Mouse (Mus musculus) forebrain, embryonic 16.5 days (tissue): ENCODE results near the gene Zbtb2. TPM values are rescaled to one million over a fixed set of nuclear protein-coding genes. Genes with fewer than 3 reads are reported as not detected.

ENCODE experiments used
- ATAC-seq: fragments of 200-750 bp; cut with Nextera tagmentation; 2 replicates; pipeline ENCODE4 v1.8.0; 2017; ENCODE audit warnings: mild to moderate bottlenecking, moderate library complexity
- H3K27ac ChIP-seq: fragments of 300-500 bp; sonication (generic); 2 replicates; pipeline ENCODE4 v1.5.1; 2014; ENCODE audit warnings: low read length, control low read depth
- H3K27me3 ChIP-seq: fragments of 300-500 bp; sonication (generic); replicated peaks from 2 replicates; pipeline ENCODE4 v1.6.1; 2014; ENCODE audit warnings: low read length; ENCODE audit not compliant: control insufficient read depth, insufficient read depth
- H3K36me3 ChIP-seq: fragments of 300-500 bp; sonication (generic); 2 replicates; pipeline ENCODE4 v1.6.1; 2014; ENCODE audit not compliant: control insufficient read depth, insufficient read depth
- H3K4me1 ChIP-seq: fragments of 300-500 bp; sonication (generic); replicated peaks from 2 replicates; pipeline ENCODE4 v1.6.1; 2014; ENCODE audit warnings: low read length; ENCODE audit not compliant: control insufficient read depth, insufficient read depth
- H3K4me2 ChIP-seq: fragments of 300-500 bp; sonication (generic); 2 replicates; pipeline ENCODE4 v1.6.1; 2014; ENCODE audit warnings: mild to moderate bottlenecking, low read length, control low read depth
- H3K4me3 ChIP-seq: fragments of 300-500 bp; sonication (generic); replicated peaks from 2 replicates; pipeline ENCODE4 v1.5.1; 2014; ENCODE audit warnings: mild to moderate bottlenecking, low read length, control low read depth
- H3K9ac ChIP-seq: fragments of 300-500 bp; sonication (generic); replicated peaks from 2 replicates; pipeline ENCODE4 v1.6.1; 2014; ENCODE audit warnings: low read depth, low read length, control low read depth
- H3K9me3 ChIP-seq: fragments of 300-500 bp; sonication (generic); 2 replicates; pipeline ENCODE4 v1.6.1; 2016; ENCODE audit warnings: low read length; ENCODE audit not compliant: control insufficient read depth
- WGBS: fragments of 180-500 bp; shearing (Covaris S2); extraction: QIAGEN DNeasy Blood & Tissue Kit; methylation state at CpG from one replicate; pipeline ENCODE4 v1.1.7; 2014; 5-methylcytosine and 5-hydroxymethylcytosine counted together
- polyA plus RNA-seq: library from polyadenylated mRNA; unstranded; fragments of >200 nt; fragmentation: Nextera tagmentation; extraction: Ambion mirVana; gene quantifications from 2 replicates; pipeline ENCODE4 v1.2.1, GENCODE M21; 2015

Zbtb2 gene
- polyA plus RNA-seq, 1 experiment from 2014 or later = 17.9 TPM

DNA sequence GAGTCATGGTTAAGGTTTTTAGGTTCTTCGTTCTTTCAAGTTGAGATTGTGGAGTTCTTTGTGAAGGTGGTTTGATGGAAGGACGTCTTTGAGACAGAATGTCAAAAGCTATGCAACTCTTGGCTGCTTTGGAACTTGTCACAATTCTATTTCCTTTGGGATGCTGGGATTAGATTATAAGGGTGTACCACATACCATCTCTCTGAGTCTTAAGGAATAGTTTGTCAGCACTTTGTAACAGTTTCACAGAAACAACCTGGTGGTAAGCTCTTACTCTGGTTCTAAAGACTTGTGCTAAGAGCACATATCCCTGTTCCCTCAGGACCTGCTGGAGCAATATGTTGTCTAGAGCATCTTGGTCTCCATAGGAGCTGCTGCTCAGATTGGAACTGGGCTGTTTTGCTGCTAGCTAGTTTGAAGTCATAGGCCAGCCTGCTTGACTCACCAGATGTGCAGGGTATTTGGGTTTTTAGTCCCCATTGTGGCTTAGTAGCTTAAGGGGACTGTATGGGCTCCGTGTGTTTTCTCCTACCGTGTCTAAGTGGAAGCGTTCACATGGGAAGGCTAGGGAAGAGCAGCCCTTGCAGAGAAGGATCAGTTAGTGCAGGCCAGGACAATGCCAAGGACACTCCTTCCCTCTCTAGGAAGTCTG, 1.7 kb upstream of the Zbtb2 start:
- H3K4me1 ChIP-seq = peaks cover 38% of the 10 kb centered on the region
- H3K9ac ChIP-seq = peak overlapping the region; percentile 22; the same call in 1 of the 2 replicates
- H3K36me3 ChIP-seq = no peaks in the 10 kb centered on the region
- no peak for ATAC-seq
- H3K4me3 ChIP-seq = peak overlapping the region; percentile 95
- no peaks in the 10 kb centered on the region for H3K27me3 ChIP-seq
- H3K9me3 ChIP-seq = no peaks in the 10 kb centered on the region
- 62% methylated on average over 5 of the region's 5 CpGs for WGBS
- H3K4me2 ChIP-seq = peak overlapping the region; percentile 95
- no peak overlapping the region for H3K27ac ChIP-seq

DNA sequence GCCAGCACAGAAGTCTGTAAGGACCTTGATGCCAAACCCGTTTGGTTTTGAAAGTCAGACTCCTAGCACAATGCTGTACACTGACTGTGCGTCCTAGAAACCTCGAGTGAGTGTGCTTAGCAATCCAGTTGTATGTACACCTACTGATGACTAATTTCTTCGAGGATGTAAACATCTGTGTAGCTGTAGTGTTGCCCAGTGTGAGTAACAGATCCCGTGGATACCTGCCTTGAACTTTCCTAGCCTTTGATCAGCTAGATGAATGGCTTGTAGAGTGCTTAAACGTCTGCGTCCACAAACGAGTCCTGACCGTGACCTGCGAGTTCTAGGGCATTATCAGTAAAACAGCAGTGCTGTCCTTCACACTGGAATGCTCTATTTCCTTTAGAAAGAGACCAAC, 1.1 kb upstream of the Zbtb2 start:
- Histone ChIP-seq H3K9me3 (no peaks in the 10 kb centered on the region), H3K9ac (peak overlapping the region; percentile 99), H3K36me3 (no peaks in the 10 kb centered on the region), H3K4me2 (peak overlapping the region; percentile 95), H3K4me1 (peaks cover 38% of the 10 kb centered on the region), H3K4me3 (peak overlapping the region; percentile 95), H3K27me3 (no peaks in the 10 kb centered on the region), H3K27ac (no peak overlapping the region)
- 26% methylated on average over 10 of the region's 10 CpGs for WGBS
- no peak for ATAC-seq

DNA sequence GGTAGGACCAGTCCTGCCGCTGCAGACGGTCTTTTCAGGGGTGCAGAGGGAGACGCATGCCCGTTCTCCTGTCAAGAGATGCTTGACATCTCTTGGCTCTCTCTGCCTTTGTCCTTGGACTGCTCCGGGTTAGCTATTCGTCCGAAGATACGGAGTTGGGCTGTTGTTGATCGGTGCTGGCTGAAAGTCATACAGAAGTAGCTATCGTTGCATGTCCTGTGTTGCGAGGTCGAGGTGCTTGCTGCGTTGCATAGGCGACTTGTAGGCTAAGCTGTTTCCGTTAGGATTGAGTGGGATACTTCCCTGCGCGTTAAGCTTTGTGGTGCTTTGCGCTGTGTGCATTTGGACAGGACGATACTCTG, 457 bp upstream of the Zbtb2 start:
- Histone ChIP-seq H3K36me3 (no peaks in the 10 kb centered on the region), H3K9ac (peak overlapping the region; percentile 99), H3K27ac (peak overlapping the region; percentile 100), H3K4me1 (peaks cover 38% of the 10 kb centered on the region), H3K4me3 (peak overlapping the region; percentile 95), H3K4me2 (peak overlapping the region; percentile 95), H3K9me3 (no peaks in the 10 kb centered on the region), H3K27me3 (no peaks in the 10 kb centered on the region)
- WGBS = under 1% methylated on average over 19 of the region's 19 CpGs
- ATAC-seq = no peak

DNA sequence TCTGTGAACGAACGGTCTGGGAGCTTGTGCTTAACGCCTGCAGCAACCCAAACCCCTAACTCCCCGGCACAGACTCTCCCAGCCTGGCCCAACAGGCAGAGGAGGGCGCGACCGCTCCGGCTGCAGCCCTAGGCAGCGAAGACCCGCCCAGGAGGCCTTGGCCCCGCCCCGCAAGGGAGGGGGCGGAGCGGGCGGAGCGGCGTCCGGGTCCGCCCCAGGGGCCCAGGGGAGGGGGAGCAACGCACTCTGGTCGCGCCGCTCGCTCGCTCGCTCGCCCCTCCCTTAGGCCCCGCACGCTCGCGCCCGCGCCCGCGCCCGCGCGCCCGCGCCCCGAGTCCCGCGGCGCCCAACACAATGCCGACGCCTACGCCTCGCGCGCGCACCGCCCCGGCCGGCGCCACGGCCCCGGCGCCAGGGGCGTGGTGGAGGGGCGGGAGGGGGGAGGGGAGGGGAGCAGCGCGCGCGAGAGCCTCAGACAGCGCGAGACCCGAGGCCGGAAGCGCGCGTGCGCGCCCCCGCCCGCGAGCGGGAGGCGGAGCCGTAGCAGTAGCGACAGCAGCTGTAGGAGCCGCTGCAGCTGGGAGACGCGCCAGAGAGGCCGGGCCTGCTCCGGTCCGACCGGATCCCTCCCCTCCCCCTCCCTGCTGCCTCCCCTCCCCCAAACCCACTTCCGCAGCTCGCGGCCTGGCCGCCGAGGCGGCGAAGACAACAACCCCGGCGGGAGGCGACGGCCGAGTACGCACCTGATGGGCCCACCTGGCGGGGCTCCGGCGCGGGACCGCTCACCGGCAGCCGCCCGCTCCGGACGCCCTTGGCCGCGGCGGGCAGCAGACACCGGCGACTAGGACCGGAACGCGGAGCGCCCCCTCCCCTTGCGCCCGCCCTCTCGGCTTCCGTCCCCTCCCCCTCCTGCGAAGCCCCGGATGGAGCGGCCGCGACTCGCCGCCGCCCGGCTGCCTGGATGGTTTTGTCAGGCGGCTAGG, 1.0 kb downstream of the Zbtb2 start:
- peak; percentile 92 for ATAC-seq
- peaks cover 38% of the 10 kb centered on the region for H3K4me1 ChIP-seq
- H3K27ac ChIP-seq = peak overlapping the region; percentile 100
- H3K36me3 ChIP-seq = no peaks in the 10 kb centered on the region
- no peaks in the 10 kb centered on the region for H3K27me3 ChIP-seq
- H3K9me3 ChIP-seq = no peaks in the 10 kb centered on the region
- peak overlapping the region; percentile 95 for H3K4me3 ChIP-seq
- H3K4me2 ChIP-seq = peak overlapping the region; percentile 95
- H3K9ac ChIP-seq = peak overlapping the region; percentile 99
- under 1% methylated on average over 61 of the region's 133 CpGs for WGBS

- Histone ChIP-seq H3K36me3 (no peaks in the 10 kb centered on the region), H3K9ac (no peak overlapping the region), H3K27ac (no peak overlapping the region), H3K4me3 (no peak overlapping the region), H3K4me1 (peaks cover 13% of the 10 kb centered on the region), H3K4me2 (no peak overlapping the region), H3K9me3 (no peaks in the 10 kb centered on the region), H3K27me3 (no peaks in the 10 kb centered on the region)
- no peak for ATAC-seq
- 91% methylated on average over 7 of the region's 7 CpGs for whole genome bisulfite sequencing
These were observed 3.7 kb downstream of the Zbtb2 start for GRCm38 (mm10) chr10:4384244-4384643.

- H3K27ac ChIP-seq = no peak overlapping the region
- 97% methylated on average over 5 of the region's 5 CpGs for WGBS
- H3K4me2 ChIP-seq = no peak overlapping the region
- ATAC-seq = no peak
- H3K9ac ChIP-seq = no peak overlapping the region
- no peaks in the 10 kb centered on the region for H3K36me3 ChIP-seq
- H3K4me3 ChIP-seq = no peak overlapping the region
- no peaks in the 10 kb centered on the region for H3K9me3 ChIP-seq
- no peaks in the 10 kb centered on the region for H3K27me3 ChIP-seq
- peaks cover 2% of the 10 kb centered on the region for H3K4me1 ChIP-seq
These were observed 7.2 kb downstream of the Zbtb2 start for GRCm38 (mm10) chr10:4380748-4381147.

GRCm38 (mm10) chr10:4376931-4377330, 11.0 kb downstream of the Zbtb2 start:
- WGBS = 91% methylated on average over 7 of the region's 7 CpGs
- Histone ChIP-seq H3K27me3 (no peaks in the 10 kb centered on the region), H3K4me2 (no peak overlapping the region), H3K9me3 (no peaks in the 10 kb centered on the region), H3K4me3 (no peak overlapping the region), H3K4me1 (no peaks in the 10 kb centered on the region), H3K36me3 (no peaks in the 10 kb centered on the region), H3K27ac (no peak overlapping the region), H3K9ac (no peak overlapping the region)
- no peak for ATAC-seq

GRCm38 (mm10) chr10:4376461-4376860, 11.4 kb downstream of the Zbtb2 start:
- no peaks in the 10 kb centered on the region for H3K27me3 ChIP-seq
- H3K9me3 ChIP-seq = no peaks in the 10 kb centered on the region
- H3K36me3 ChIP-seq = no peaks in the 10 kb centered on the region
- 85% methylated on average over 7 of the region's 7 CpGs for WGBS
- no peak overlapping the region for H3K9ac ChIP-seq
- ATAC-seq = no peak
- H3K27ac ChIP-seq = no peak overlapping the region
- H3K4me2 ChIP-seq = no peak overlapping the region
- no peaks in the 10 kb centered on the region for H3K4me1 ChIP-seq
- H3K4me3 ChIP-seq = no peak overlapping the region

- peak; percentile 15; the same call in 1 of the 2 replicates for ATAC-seq
- WGBS = 23% methylated on average over 7 of the region's 7 CpGs
- Histone ChIP-seq H3K27me3 (no peaks in the 10 kb centered on the region), H3K27ac (no peak overlapping the region), H3K9me3 (no peaks in the 10 kb centered on the region), H3K4me3 (no peak overlapping the region), H3K36me3 (no peaks in the 10 kb centered on the region), H3K4me1 (no peaks in the 10 kb centered on the region), H3K4me2 (no peak overlapping the region), H3K9ac (no peak overlapping the region)
These were observed 12.6 kb downstream of the Zbtb2 start for GRCm38 (mm10) chr10:4375267-4375666.
